Mouse (Mus musculus): ENCODE results near the gene Enpp6. TPM values are rescaled to one million over a fixed set of nuclear protein-coding genes. Genes with fewer than 3 reads are reported as not detected.

The Enpp6 gene
- polyA plus RNA-seq (2015; fragmentation: Nextera tagmentation; extraction: Ambion mirVana), result 0.34 and 0.41 TPM in 2 replicates

GRCm38 (mm10) chr8:46986386-46987140 is at the start of gene Enpp6:
TSS of gene Enpp6 (plus strand) at chr8:46986887.
- Histone ChIP-seq H3K4me3 (ENCODE audit: low read depth, low read length) (no peak within 1 kb of the TSS), H3K4me1 (ENCODE audit: control insufficient read depth, low read depth, low read length) (no peaks in the 10 kb centered on the region)
- 67% methylated on average over 8 of the region's 8 CpGs for WGBS (ENCODE audit: insufficient replicate concordance)

GRCm38 (mm10) chr8:46938218-46938617 is 48.5 kb upstream of the Enpp6 start:
- Histone ChIP-seq H3K36me3 (ENCODE audit: control insufficient read depth, insufficient read depth) (no peaks in the 10 kb centered on the region), H3K4me1 (ENCODE audit: control insufficient read depth, low read depth, low read length) (no peaks in the 10 kb centered on the region), H3K27ac (ENCODE audit: low read length) (no peak overlapping the region), H3K9ac (ENCODE audit: low read depth, low read length) (no peak overlapping the region), H3K4me3 (ENCODE audit: low read depth, low read length) (no peak overlapping the region), H3K9me3 (replicated peaks; ENCODE audit: control insufficient read depth, low read length) (no peaks in the 10 kb centered on the region), H3K4me2 (ENCODE audit: low read depth, low read length) (no peak overlapping the region), H3K27me3 (ENCODE audit: control insufficient read depth, insufficient read depth, low read depth, low read length) (no peaks in the 10 kb centered on the region)
- whole genome bisulfite sequencing (ENCODE audit: insufficient replicate concordance), result 56% methylated on average over 4 of the region's 4 CpGs
- ATAC-seq (ENCODE audit: low read depth), result no peak

More at GRCm38 (mm10) chr8:46986386-46987140, at the start of gene Enpp6:
- H3K27me3 ChIP-seq (ENCODE audit: control insufficient read depth, insufficient read depth, low read depth, low read length), result no peaks in the 10 kb centered on the region
- H3K4me2 ChIP-seq (ENCODE audit: low read depth, low read length), result no peak within 1 kb of the TSS
- no peak within 1 kb of the TSS for H3K9ac ChIP-seq (ENCODE audit: low read depth, low read length)
- ATAC-seq (ENCODE audit: low read depth), result no peak
- no peaks in the 10 kb centered on the region for H3K36me3 ChIP-seq (ENCODE audit: control insufficient read depth, insufficient read depth)
- no peaks in the 10 kb centered on the region for H3K9me3 ChIP-seq (replicated peaks; ENCODE audit: control insufficient read depth, low read length)
- no peak within 1 kb of the TSS for H3K27ac ChIP-seq (ENCODE audit: low read length)

- Histone ChIP-seq H3K4me1 (ENCODE audit: control insufficient read depth, low read depth, low read length) (no peaks in the 10 kb centered on the region), H3K4me3 (ENCODE audit: low read depth, low read length) (no peak overlapping the region), H3K27me3 (ENCODE audit: control insufficient read depth, insufficient read depth, low read depth, low read length) (no peaks in the 10 kb centered on the region), H3K27ac (ENCODE audit: low read length) (no peak overlapping the region), H3K9me3 (replicated peaks; ENCODE audit: control insufficient read depth, low read length) (no peaks in the 10 kb centered on the region), H3K36me3 (ENCODE audit: control insufficient read depth, insufficient read depth) (no peaks in the 10 kb centered on the region), H3K4me2 (ENCODE audit: low read depth, low read length) (no peak overlapping the region), H3K9ac (ENCODE audit: low read depth, low read length) (no peak overlapping the region)
- 55% methylated on average over 11 of the region's 11 CpGs for WGBS (ENCODE audit: insufficient replicate concordance)
- peak; percentile 58 for ATAC-seq (ENCODE audit: low read depth)
Observed at GRCm38 (mm10) chr8:46941295-46941694, 45.4 kb upstream of the Enpp6 start.

- Histone ChIP-seq H3K27me3 (ENCODE audit: control insufficient read depth, insufficient read depth, low read depth, low read length) (no peaks in the 10 kb centered on the region), H3K4me2 (ENCODE audit: low read depth, low read length) (no peak overlapping the region), H3K27ac (ENCODE audit: low read length) (no peak overlapping the region), H3K36me3 (ENCODE audit: control insufficient read depth, insufficient read depth) (no peaks in the 10 kb centered on the region), H3K9ac (ENCODE audit: low read depth, low read length) (no peak overlapping the region), H3K9me3 (replicated peaks; ENCODE audit: control insufficient read depth, low read length) (no peaks in the 10 kb centered on the region), H3K4me3 (ENCODE audit: low read depth, low read length) (no peak overlapping the region), H3K4me1 (ENCODE audit: control insufficient read depth, low read depth, low read length) (no peaks in the 10 kb centered on the region)
- no peak for ATAC-seq (ENCODE audit: low read depth)
- 57% methylated on average over 15 of the region's 15 CpGs for WGBS (ENCODE audit: insufficient replicate concordance)
Observed at GRCm38 (mm10) chr8:46941731-46942650, 44.7 kb upstream of the Enpp6 start.

GRCm38 (mm10) chr8:46942651-46943024 is 44.0 kb upstream of the Enpp6 start:
- WGBS (ENCODE audit: insufficient replicate concordance), result 69% methylated on average over 11 of the region's 11 CpGs
- Histone ChIP-seq H3K27ac (ENCODE audit: low read length) (no peak overlapping the region), H3K9me3 (replicated peaks; ENCODE audit: control insufficient read depth, low read length) (no peaks in the 10 kb centered on the region)

GRCm38 (mm10) chr8:46943337-46943736 is 43.4 kb upstream of the Enpp6 start:
- H3K27me3 ChIP-seq (ENCODE audit: control insufficient read depth, insufficient read depth, low read depth, low read length), result no peaks in the 10 kb centered on the region
- 58% methylated on average over 4 of the region's 4 CpGs for WGBS (ENCODE audit: insufficient replicate concordance)
- H3K36me3 ChIP-seq (ENCODE audit: control insufficient read depth, insufficient read depth), result no peaks in the 10 kb centered on the region

More at GRCm38 (mm10) chr8:46942651-46943024, 44.0 kb upstream of the Enpp6 start:
- Histone ChIP-seq H3K4me2 (ENCODE audit: low read depth, low read length) (no peak overlapping the region), H3K36me3 (ENCODE audit: control insufficient read depth, insufficient read depth) (no peaks in the 10 kb centered on the region), H3K4me3 (ENCODE audit: low read depth, low read length) (no peak overlapping the region), H3K27me3 (ENCODE audit: control insufficient read depth, insufficient read depth, low read depth, low read length) (no peaks in the 10 kb centered on the region), H3K4me1 (ENCODE audit: control insufficient read depth, low read depth, low read length) (no peaks in the 10 kb centered on the region), H3K9ac (ENCODE audit: low read depth, low read length) (no peak overlapping the region)
- no peak for ATAC-seq (ENCODE audit: low read depth)

GRCm38 (mm10) chr8:46946181-46946580 is 40.5 kb upstream of the Enpp6 start:
- no peaks in the 10 kb centered on the region for H3K27me3 ChIP-seq (ENCODE audit: control insufficient read depth, insufficient read depth, low read depth, low read length)
- no peaks in the 10 kb centered on the region for H3K4me1 ChIP-seq (ENCODE audit: control insufficient read depth, low read depth, low read length)
- no peak overlapping the region for H3K4me2 ChIP-seq (ENCODE audit: low read depth, low read length)
- no peaks in the 10 kb centered on the region for H3K36me3 ChIP-seq (ENCODE audit: control insufficient read depth, insufficient read depth)
- H3K27ac ChIP-seq (ENCODE audit: low read length), result no peak overlapping the region
- WGBS (ENCODE audit: insufficient replicate concordance), result 50% methylated on average over 5 of the region's 5 CpGs
- H3K9me3 ChIP-seq (replicated peaks; ENCODE audit: control insufficient read depth, low read length), result no peaks in the 10 kb centered on the region
- ATAC-seq (ENCODE audit: low read depth), result no peak
- no peak overlapping the region for H3K4me3 ChIP-seq (ENCODE audit: low read depth, low read length)
- no peak overlapping the region for H3K9ac ChIP-seq (ENCODE audit: low read depth, low read length)

More at GRCm38 (mm10) chr8:46943337-46943736, 43.4 kb upstream of the Enpp6 start:
- ATAC-seq (ENCODE audit: low read depth), result no peak
- Histone ChIP-seq H3K9ac (ENCODE audit: low read depth, low read length) (no peak overlapping the region), H3K27ac (ENCODE audit: low read length) (no peak overlapping the region), H3K4me1 (ENCODE audit: control insufficient read depth, low read depth, low read length) (no peaks in the 10 kb centered on the region), H3K9me3 (replicated peaks; ENCODE audit: control insufficient read depth, low read length) (no peaks in the 10 kb centered on the region), H3K4me3 (ENCODE audit: low read depth, low read length) (no peak overlapping the region), H3K4me2 (ENCODE audit: low read depth, low read length) (no peak overlapping the region)

- Histone ChIP-seq H3K9me3 (replicated peaks; ENCODE audit: control insufficient read depth, low read length) (no peaks in the 10 kb centered on the region), H3K36me3 (ENCODE audit: control insufficient read depth, insufficient read depth) (no peaks in the 10 kb centered on the region), H3K9ac (ENCODE audit: low read depth, low read length) (no peak overlapping the region), H3K27me3 (ENCODE audit: control insufficient read depth, insufficient read depth, low read depth, low read length) (no peaks in the 10 kb centered on the region), H3K4me1 (ENCODE audit: control insufficient read depth, low read depth, low read length) (no peaks in the 10 kb centered on the region), H3K4me3 (ENCODE audit: low read depth, low read length) (no peak overlapping the region), H3K4me2 (ENCODE audit: low read depth, low read length) (no peak overlapping the region), H3K27ac (ENCODE audit: low read length) (no peak overlapping the region)
- WGBS (ENCODE audit: insufficient replicate concordance), result 67% methylated on average over 14 of the region's 14 CpGs
- ATAC-seq (ENCODE audit: low read depth), result no peak
Observed at GRCm38 (mm10) chr8:46948091-46948757, 38.5 kb upstream of the Enpp6 start.

All from liver, embryonic 16.5 days (tissue).